Mouse (Mus musculus) left cerebral cortex, postnatal 14 days (tissue): ENCODE results near the gene Rab44. TPM values are rescaled to one million over a fixed set of nuclear protein-coding genes. Genes with fewer than 3 reads are reported as not detected.
A peak's percentile ranks its signal among the peaks of the same experiment; 100 is the strongest.
"Not testable (repeated sequence)": the region's sequence is repeated elsewhere in the genome, so short reads cannot be mapped to it uniquely, and the experiment has no call there.

Experiments
- DNase-seq, 2 experiments: peaks; one replicate each; pipeline ENCODE4 v3.0.0; 2021 to 2022; ENCODE audit warnings: low spot score in 2 of 2, mixed read lengths in 1 of 2
- intact Hi-C: fragments of 180-260 bp; cut with DNase I; formaldehyde crosslinking; loops from one replicate; pipeline ENCODE4 v1.15.1; 2025
- long read RNA-seq, 2 experiments: library from polyadenylated mRNA; stranded (forward); transcript quantifications; one replicate each; pipeline ENCODE4 v2.0.0; 2021
- total RNA-seq, 2 experiments: library from RNA; stranded (reverse); gene quantifications; 2 replicates each; pipeline ENCODE4 v1.2.3; 2021

The Rab44 gene
- total RNA-seq: not detected
- long read RNA-seq, experiment 1, partial matches to known transcripts: 0 of 1 reads
- long read RNA-seq, experiment 1, other reads (novel, unspliced or antisense): 1 of 1 reads
- long read RNA-seq, experiment 2: 0 reads

DNA sequence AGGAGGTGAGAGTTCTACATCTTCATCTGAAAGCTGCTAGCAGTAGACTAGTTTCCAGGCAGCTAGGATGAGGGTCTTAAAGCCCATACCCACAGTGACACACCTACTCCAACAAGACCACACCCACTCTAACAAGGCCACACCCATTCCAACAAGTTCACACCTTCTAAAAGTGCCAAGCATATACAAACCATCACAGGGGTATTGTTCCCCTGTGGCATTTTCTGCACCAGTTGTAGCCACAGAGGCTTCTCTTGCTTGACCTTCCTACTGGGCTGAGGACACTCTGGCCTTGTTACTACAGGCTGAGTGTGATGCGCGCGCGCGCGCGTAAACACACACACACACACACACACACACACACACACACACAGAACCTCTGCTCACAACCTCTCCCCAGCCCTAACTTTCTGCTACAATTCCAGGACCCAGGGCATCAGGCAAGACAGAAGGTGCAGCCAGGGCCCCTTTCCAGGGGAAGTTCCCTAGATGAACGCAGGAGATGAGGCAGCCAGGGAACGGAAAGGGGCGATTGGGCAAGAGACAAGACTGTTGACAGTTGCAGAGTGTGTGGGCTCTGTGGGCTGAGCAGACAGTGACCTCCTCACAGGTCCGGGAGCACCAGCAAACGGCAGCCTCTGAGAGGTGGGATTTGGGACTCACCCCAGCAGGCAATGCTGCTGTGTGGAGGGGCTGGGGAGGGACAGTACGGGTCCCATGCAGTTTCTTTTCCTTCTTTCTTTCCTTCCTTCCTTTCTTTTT lies at the start of gene Rab44:
Gene Rab44, plus strand, starts transcription at position 555 of the 762 bp plus-strand sequence.
- no peak for DNase-seq
- intact Hi-C loops: no loop called here

DNA sequence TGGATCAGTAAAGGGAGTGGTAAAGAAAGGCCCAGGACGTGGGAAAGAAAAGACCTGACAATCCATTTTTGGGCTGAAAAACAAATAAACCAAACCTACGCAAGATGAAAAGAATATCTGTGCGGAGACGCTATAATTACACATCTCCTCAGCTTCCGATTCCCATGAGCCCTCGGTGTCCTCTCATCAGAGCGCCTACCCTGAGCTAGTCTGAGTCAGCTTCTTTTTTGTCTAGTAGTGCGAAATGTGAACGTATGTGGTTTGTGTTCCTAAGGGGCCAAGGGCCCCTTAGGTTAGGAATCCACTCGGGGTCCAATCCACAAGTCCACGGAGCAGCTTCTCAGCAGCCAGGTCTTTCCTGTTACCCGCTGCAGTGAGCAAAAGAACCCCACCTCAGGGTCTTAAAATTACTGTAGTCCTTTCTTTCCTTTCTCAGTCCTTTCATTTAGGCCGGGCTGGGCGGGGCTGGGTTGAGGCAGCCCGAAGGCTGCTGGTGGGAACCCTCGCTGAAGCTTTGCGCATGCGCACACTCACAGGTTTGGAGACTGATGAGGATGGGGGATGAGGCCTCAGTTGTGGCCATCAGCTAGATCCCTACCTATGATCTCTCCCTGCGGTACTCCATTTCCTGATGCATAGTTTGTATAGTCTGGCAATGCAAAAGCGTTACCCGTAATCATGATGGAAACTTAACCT lies 48.6 kb upstream of the Rab44 start:
- DNase-seq: no peak
- intact Hi-C loops: no loop called here

DNA sequence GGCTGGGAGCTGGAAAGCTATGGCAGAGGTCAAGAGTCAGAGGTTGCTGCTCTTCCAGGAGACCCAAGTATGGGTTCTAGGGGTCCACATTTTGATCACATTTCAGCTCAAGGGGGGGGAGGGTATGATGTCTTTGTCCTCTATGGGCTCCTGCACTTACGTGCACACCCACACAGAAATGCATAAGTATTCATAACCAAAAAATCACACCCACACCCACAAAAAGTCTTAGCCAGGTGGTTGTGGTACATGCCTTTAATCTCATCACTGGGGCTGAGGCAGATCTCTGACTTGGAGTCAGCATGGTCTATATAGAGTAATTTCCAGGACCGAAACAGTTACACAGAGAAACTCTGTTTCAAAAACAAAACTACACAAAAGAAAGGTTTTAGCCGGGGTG lies 48.0 kb upstream of the Rab44 start:
- DNase-seq: no peak
- intact Hi-C loops: no loop called here

DNA sequence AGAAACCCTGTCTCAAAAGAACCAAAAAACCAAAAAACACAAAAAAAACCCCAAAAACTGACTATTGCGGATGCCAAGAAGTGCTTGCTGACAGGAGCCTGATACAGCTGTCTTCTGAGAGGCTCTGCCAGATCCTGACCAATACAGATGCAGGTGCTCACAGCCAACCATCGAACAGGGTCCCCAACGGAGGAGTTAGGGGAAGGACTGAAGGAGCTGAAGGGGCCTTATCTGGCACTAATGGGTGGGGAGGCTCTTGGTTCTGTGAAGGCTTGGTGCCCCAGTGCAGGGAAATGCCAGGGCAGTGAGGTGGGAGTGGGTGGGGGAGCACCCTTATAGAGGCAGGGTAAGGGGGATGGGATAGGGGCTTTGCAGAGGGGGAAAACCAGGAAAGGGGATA lies 46.5 kb upstream of the Rab44 start:
- DNase-seq, intact Hi-C loops: not testable (repeated sequence)

DNA sequence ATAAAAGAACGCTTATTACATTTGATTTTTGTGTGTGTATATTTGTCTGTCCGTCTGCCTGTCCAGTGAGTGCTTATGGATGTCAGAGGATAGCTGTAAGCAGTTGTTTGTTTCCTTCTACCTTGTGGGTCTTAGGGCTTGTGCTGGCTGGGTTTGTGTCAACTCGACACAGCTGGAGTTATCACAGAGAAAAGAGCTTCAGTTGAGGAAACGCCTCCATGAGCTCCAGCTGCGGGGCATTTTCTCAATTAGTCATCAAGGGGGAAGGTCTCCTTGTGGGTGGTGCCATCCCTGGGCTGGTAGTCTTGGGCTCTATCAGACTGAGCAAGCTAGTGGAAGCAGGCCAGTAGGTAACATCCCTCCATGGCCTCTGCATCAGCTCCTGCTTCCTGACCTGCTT lies 46.1 kb upstream of the Rab44 start:
- DNase-seq: no peak
- intact Hi-C loops: no loop called here

DNA sequence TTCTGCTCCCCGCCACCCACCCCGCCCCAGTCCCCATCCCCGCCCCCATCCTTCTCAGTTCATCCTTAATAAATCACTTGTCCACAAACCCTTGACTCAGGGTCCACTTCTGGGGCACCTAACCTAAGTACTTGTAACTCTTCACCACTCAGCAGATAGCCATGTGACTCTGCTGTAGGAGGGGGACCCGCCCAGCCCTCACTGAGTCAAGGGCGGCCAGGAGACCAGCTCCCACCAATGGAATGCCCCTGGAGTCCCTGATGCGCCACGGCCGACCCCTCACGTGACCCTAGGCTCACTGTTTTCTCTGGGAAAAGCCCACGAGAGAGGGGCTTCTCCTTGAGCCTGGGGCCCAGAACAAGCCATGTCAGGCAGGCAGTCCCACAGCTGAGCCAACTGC lies 44.9 kb upstream of the Rab44 start:
- intact Hi-C loops: no loop called here

DNA sequence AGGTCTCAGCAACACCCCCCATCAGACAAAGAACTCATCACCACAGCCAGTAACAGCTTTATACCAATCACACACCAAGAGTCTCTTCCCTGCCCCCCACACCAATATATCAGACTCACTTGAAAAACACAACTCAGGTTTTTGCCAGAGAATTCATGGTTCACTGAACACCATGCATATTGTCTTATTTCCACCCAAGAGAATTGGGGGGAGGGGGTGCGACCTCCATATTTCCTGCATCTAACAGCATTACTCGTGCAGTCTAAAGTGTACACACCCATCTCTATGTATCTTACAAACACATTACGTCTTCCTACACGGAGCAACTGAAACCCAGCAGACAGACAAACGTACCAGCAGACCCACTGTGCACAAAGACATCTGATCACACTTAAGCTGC lies 42.1 kb upstream of the Rab44 start:
- DNase-seq: no peak
- intact Hi-C loops: no loop called here

More for the DNA sequence above, 44.9 kb upstream of the Rab44 start:
- DNase-seq: no peak

DNA sequence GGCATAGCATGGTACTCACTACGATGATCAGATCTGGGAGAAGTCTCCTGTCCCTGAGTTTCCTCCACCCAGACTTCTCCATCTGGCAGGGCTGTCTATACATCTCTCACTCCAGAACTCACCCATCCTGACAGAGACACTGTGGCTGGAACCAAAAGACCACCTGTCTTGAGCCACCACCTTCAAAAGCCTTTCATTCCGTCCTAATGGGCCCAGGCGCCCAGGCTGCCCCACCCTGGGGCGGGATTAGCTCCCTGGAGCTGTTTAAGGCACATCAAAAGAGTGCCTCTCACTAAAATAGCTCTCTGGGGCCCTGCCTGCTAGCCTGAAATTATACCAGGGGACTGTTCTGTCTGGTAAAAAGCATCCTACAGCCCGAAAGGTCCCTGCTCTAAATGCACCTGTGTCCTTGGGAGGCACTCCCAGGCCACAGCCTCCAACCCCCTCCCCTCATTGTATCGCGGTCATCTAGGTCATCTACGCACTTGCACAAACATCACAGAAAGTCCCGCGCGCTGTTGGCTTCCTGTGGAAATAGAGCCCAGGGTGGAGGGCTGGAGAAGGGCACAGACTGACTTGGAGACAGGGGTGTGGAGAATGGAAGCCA lies 41.1 kb upstream of the Rab44 start:
- intact Hi-C loops: no loop called here
- DNase-seq: no peak

DNA sequence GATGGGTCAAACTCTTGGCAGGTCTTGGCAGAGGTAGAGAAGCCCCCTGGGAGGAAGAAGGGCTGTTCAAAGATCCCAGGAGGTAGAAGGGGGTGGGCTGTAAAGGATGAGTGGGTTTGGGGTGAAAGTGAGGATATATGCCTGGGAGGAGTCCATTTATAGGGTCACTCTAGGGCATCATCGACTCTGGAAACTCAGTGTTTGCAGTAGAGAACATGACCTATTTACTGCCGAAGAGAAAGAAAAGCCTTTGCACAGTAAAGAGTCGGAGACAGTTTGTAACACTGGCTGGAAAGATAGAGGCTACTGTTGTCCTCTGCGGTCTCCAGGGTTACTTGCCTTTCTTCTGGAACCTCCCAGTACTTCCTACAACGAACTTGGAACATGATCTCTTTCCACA lies 40.6 kb upstream of the Rab44 start:
- no peak for DNase-seq
- intact Hi-C loops: no loop called here

DNA sequence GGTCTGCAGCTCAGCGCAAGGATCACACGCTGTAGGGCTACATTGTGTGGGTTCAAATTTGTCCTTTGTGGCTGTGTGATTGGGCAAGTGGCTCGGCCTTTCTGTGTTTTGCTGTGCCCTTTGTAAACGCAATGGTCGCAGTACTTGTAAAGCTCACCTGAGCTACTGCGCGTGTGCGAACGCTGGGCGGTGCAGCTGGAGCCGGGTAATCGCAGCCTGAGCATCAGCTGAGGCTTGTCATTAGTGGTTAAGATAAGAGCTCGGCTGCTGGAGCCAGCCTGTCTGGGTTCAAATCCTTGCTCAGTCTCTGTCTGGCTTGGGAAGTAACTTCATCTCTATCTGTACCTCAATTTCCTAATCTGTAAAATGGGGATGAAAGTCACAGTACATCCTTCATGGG lies 39.9 kb upstream of the Rab44 start:
- intact Hi-C loops: no loop called here

DNA sequence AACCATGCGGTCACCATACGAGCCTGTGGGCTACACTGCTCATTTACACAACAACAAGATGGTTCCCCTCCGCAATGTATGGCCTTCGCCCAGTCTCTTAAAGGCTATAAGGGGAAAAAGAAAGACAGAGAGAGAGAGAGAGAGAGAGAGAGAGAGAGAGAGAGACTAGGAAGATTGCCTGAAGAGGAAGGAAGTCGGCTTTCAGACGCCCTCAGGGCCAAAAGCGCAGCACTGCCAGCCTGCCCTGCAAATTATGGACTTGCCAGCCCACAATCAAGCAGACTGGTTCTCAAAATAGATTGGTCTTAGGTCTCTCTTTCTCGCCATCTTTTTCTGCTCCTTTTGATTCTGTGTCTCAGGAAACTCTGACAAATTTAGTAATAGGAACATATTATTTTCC lies 37.7 kb upstream of the Rab44 start:
- intact Hi-C loops: no loop called here

More for the DNA sequence above, 39.9 kb upstream of the Rab44 start:
- no peak for DNase-seq

DNA sequence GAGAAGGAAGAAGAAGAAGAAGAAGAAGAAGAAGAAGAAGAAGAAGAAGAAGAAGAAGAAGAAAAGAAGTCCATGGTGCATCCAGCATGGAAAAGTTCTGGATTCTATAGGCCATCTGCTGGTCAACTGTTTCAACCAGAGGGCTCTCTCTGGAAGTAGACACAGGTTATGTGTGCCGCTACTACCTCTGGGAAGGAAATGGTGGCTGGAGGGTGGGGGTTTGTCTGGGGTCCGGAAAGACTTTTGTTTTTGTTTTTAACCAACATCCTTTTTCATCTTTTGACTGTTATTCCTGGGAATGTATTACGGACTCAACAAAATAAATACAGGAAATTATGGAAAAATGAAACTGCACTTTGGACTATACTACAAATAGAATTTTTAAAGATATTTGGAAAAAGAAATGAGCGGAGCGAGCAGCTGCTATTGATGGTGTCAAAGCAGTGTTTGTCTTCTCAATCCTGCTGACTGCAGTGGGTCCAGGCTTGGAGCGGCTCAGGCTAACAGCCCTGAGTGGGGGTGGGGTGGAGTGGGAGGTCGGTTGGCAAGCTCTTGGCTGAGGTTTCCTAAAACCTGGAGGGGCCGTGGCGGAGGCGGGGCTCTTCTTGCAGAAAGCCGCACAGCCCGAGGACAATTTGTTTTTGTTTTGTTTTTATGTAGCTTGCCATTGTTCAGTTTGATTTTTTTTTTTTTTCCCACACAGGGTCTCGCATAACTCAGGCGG lies 36.0 kb upstream of the Rab44 start:
- intact Hi-C loops: no loop called here
- DNase-seq: peak; percentile 51 to 54

More for the DNA sequence above, 37.7 kb upstream of the Rab44 start:
- no peak for DNase-seq

DNA sequence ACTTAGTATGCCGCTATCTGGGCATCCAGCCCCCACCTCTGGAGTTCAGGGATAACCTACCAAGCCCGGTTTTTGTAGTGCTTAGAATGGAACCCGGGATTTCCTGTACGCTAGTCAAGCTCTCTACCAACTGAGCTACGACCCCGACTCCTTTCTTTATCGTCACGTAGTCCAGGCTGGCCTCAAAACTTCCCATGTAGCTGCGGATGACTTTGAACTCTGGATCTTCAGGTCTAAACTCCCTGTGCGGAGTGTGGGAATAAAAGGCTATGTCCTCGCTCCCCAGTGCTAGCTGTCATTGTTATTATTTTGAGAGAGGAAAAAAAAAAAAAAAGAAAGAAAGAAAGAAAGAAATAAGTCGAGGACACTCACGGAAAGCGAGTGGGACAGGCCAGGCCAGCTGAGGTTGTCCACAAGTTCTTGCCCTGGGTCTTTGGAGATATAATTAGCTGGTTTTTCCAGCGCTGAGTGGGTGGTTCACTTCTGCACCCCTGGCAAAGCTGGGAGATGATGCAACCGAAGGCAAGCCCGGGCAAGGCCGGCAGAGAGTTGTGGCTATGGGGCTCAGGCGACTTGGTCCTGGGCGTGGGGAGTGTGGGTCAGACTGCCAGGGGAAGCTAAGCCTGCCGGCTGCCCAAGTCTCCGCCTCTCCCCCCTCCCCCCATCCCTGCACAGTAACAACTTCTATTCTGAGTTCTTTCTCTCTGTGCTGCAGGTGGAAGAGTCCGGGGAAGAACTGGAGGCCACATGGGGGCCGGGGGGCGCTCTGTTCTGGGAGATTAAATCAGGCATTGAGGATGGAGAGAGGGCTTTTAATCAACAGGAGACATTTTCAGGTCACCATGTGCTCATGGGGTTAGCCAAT lies 35.2 kb upstream of the Rab44 start:
- intact Hi-C loops: no loop called here

DNA sequence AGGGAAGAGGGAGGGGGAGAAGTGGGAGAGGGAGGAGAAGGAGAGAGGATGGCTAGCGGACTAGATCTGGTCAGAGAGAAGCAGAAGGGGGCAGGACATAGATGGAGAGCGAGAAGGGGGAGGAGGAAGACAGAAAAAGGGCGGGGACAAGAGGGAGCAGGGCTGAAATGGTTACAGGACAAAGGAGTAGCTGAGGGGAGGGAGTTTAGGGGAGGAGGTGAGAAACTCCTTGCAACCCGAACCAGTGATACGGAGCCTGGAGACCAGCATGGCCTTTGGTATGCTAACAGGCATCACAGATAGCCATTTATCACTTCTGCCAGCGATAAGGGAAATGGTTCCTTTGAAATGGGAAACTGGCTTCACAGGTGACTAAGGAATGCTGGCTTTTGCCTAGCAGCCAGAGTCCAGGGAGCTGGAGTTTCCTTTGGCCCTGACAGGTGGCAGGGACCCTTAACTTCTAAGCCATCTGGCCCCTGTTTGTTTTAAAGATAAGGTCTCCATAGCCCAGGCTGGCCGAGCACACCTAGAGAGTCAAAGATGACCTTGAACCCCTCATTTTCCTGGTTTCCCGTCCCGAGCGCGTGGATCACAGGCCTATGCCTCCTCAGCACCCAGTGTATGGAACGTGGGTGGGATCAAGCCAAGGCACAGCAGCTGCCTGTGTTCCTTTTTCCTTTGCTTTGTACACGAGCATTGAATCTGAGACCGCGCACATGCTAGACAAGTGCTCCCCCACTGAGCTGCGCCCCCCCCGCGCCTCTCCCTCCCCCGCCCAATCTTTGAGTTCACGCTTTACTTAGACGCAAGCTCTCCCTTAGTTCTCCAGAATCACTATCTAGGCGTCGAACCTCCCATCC lies 33.0 kb upstream of the Rab44 start:
- intact Hi-C loops: no loop called here
- no peak for DNase-seq

More for the DNA sequence above, 35.2 kb upstream of the Rab44 start:
- DNase-seq: peak; percentile 35 to 51

DNA sequence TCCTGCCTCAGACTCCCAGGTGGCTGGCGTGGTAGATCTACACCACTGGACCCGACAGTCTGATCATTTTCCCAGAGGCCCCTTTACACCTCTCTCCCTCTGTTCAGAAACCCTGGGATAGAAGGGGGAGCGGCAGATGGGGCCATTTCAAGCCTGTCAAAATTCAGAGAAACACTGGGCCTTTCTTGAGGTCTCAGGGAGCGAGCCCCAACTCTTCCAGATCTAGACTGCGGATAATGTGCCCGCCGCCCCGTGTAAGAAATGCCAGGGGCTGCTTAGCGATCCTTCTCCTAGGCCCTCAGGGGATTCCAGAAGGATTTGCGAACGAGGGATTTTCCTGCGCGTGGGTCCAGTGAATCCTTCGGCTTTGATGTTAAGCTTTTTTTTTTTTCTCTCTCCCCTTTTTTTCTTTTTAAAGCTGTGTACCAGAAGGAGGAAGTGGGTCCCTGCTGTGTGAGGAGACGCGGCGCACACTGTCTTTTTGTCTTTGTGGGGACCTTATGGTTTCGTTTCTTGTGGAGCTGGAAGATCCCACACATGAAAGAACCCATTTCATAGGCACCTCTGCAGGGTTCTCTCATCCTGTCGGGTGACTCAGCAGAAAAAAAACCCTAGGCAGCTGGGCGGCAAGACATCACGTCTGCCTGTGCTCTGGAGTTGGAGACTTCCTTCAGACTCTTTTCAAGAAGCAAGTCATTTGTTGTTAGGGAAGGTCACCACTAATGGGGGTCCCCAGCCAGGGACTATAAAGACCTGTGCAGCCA lies 32.1 kb upstream of the Rab44 start:
- DNase-seq: peak; percentile 34 to 66
- intact Hi-C loops: no loop called here

DNA sequence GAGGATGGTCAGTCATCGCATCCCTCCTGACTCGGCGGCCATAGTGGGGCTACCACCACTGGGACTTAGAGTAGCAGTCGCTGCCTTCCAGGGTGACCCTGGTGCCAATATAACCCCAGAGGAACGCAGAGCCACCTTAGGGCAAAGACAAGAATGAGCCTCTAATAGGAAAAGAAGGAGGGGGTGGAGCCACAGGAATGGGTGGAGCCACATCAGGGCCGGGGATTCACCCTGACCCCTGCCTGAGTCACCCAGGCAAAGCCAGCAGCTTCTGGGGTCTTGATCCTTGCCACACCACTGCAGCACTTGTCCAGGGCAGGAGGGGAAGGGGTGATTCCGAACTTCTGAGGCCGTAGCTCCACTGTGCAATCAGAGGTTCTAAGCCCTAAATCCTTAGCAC lies 30.4 kb upstream of the Rab44 start:
- DNase-seq: no peak
- intact Hi-C loops: no loop called here

DNA sequence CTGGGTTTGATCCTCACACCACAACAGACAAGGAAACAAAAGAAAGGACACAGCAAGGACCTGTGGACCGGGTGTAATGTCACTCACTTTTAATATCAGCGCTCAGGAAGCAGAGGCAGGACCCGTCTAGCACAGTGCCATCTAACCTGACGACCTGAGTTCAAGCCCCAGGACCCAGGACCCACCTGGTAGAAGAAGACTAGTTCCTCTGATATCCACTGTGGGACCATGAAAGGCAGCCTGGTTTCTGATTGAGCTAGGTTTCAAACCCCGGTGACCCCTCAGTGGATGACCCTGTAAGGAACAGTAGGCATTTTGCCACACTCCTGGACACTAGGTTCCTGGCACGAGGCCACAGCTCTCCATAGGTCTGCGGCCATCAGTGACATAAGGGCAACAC lies 29.3 kb upstream of the Rab44 start:
- no peak for DNase-seq
- intact Hi-C loops: no loop called here
